Mouse (Mus musculus): ENCODE results near the gene Tmbim1.

DNA sequence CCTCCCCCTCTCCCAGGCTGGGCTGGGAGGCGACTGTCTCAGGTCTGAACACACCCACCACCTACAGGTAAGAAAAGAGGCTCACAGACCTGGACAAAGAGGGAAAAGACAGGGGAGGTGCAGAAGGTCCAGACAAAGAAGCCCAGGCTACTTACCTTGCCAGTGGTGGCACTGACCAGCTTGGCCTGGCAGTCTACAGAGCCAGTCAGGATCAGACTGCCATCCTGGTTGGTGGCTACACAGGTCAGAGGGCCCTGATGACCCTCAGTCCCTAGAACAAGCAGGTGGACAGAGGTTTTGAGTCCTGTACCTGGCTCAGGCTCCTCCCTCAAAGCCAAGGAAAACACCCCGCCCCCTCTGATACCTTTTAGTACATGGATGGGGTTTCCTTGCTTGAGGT, 24.1 kb downstream of the Tmbim1 start:
- TF ChIP-seq ETS1 (conservative IDR thresholded peaks at IDR 0.05; ENCODE audit: low read depth, low read length) (no peak), CTCF (conservative IDR thresholded peaks at IDR 0.05 in 1 of 2, IDR thresholded peaks at IDR 0.05 in 1 of 2; ENCODE audit: low read depth in 2 of 2, low read length in 2 of 2) (no peak), MXI1 (IDR thresholded peaks at IDR 0.05; ENCODE audit: low read depth, low read length) (no peak), USF2 (conservative IDR thresholded peaks at IDR 0.05; ENCODE audit: low read depth, low read length) (no peak), SMC3 (IDR thresholded peaks at IDR 0.05; ENCODE audit: low read depth, low read length) (no peak), POLR2A (IDR thresholded peaks at IDR 0.05; ENCODE audit: low read depth, low read length) (no peak)
